Mouse (Mus musculus) lung, adult 2 months (tissue): ENCODE measurements around the gene Arl15.

ENCODE experiments used
- CTCF ChIP-seq: fragments of 200-500 bp; IDR thresholded peaks from 2 replicates; pipeline ENCODE4 v1.5.1; 2011; ENCODE audit warnings: mild to moderate bottlenecking, low read length, control low read depth; ENCODE audit not compliant: insufficient read depth
- POLR2A ChIP-seq: fragments of 200-500 bp; IDR thresholded peaks from 2 replicates; pipeline ENCODE4 v1.6.1; 2011; ENCODE audit warnings: low read depth, mild to moderate bottlenecking, control low read depth, low read length, borderline replicate concordance; ENCODE audit errors: extremely low read depth

DNA sequence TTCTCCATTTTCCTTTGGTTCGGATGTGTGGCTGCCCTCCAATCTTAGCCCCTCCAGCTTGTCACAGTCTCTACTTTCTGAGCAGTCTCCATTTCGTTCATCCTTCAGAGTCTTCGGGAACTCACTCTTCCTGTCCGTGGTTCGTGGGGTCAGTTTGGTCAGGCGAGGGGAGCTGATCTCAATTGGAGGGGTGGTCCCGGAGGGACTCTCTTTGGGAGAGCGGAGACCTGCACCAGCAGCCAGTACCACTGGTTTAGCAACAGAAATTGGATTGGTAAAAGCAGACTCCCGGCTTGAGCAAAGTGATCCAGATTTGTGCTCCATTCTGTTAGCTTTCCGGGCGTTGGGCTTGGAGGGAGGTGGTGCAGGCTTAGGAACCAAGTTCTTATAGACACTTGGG, 32.6 kb upstream of the Arl15 start:
- TF ChIP-seq POLR2A (no peak), CTCF (no peak)
